Mouse (Mus musculus) T-cell, adult 2 months (primary cell): ENCODE data around the gene Dpysl5.

Source experiments
- DNase-seq: peaks from one replicate; pipeline ENCODE4 v3.0.0; 2022; ENCODE audit warnings: low spot score

The Dpysl5 gene

GRCm38 (mm10) chr5:30824124-30824988, 113.0 kb downstream of the Dpysl5 start:
- DNase-seq, result no peak

- DNase-seq, result no peak
Measured at GRCm38 (mm10) chr5:30825166-30825565, 113.8 kb downstream of the Dpysl5 start.

- no peak for DNase-seq
Measured at GRCm38 (mm10) chr5:30825821-30826220, 114.5 kb downstream of the Dpysl5 start.

- DNase-seq, result no peak
Measured at GRCm38 (mm10) chr5:30833416-30833815, 122.1 kb downstream of the Dpysl5 start.

GRCm38 (mm10) chr5:30839731-30840130, 128.4 kb downstream of the Dpysl5 start:
- DNase-seq, result no peak

GRCm38 (mm10) chr5:30841896-30842295, 130.5 kb downstream of the Dpysl5 start:
- no peak for DNase-seq
